Mouse (Mus musculus): ENCODE results near the gene Cd81.
A peak's percentile ranks its signal among the peaks of the same experiment; 100 is the strongest.

Gene Cd81

GRCm38 (mm10) chr7:143110803-143111202 lies 58.3 kb downstream of the Cd81 start:
- no peak for DNase-seq (ENCODE audit: low read depth, low spot score)

GRCm38 (mm10) chr7:143111719-143112118 lies 59.2 kb downstream of the Cd81 start:
- no peak for DNase-seq (ENCODE audit: low read depth, low spot score)

- no peak for DNase-seq (ENCODE audit: low read depth, low spot score)
These were observed 59.9 kb downstream of the Cd81 start for GRCm38 (mm10) chr7:143112395-143112794.

GRCm38 (mm10) chr7:143114773-143115172 lies 62.2 kb downstream of the Cd81 start:
- peak; percentile 68 for DNase-seq (ENCODE audit: low read depth, low spot score)

- DNase-seq (ENCODE audit: low read depth, low spot score): peak; percentile 64
These were observed 64.0 kb downstream of the Cd81 start for GRCm38 (mm10) chr7:143116521-143116920.
